Mouse (Mus musculus): ENCODE results near the gene Fam184b. TPM values are rescaled to one million over a fixed set of nuclear protein-coding genes. Genes with fewer than 3 reads are reported as not detected.

The Fam184b gene
- polyA plus RNA-seq, 1 experiment from 2014 or later: 6.7 TPM

DNA sequence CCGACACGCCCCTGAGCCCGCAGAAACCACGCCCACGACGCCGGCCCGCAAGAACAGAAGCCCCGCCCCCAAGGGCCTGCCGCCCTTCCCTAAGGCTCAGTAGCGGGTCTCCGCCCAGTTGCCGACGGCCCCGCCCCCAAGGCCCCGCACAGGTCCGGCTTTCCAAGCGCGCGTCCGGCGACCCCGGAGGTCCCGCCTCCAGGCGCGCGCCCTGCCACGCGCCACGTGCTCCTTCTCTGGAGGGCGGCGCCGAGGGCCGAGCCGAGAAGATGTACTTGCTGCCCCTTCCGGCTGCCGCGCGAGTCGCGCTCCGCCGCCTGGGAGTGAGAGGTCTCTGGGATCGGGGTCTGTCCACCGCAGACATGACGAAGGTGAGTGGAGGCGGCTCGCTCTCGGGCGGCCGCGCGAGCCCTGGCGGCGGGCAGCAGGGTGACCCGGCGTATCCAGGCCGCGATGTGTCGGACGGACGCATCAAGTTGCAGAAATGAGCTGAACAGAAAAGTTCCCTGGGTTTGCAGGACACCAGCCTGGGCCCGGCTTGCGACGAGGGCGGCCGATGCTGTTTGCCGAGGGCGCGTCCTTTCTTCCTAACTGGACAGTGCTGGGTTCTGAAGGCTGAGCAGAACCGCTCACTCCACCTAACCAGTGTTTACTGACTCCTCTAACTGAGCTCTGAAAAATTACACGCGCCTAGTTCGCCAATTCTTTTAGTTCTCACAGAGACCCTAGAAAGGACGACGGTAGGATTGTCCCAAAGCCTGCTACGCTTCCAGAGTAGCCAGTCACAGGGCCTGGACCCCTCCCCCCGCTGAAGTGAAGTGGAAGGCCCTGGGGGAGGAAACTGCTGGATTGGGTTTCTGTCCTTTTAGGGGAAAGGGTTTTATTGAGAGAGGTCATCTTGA, 146.0 kb downstream of the Fam184b start, which contains the start of gene Lap3:
Gene Lap3, plus strand, starts transcription at position 184 of the 902 bp plus-strand sequence.
- H3K4me1 ChIP-seq (replicated peaks; ENCODE audit: control insufficient read depth, insufficient read depth, low read length): peaks cover 11% of the 10 kb centered on the region; the same call in 1 of the 2 replicates
- H3K9me3 ChIP-seq (ENCODE audit: control insufficient read depth, low read length): no peaks in the 10 kb centered on the region
- ATAC-seq (ENCODE audit: low FRiP score) (peak; percentile 96), DNase-seq (ENCODE audit: low spot score) (peak; percentile 89)
- H3K27me3 ChIP-seq (ENCODE audit: control insufficient read depth, insufficient read depth, low read length): no peaks in the 10 kb centered on the region
- H3K36me3 ChIP-seq (replicated peaks; ENCODE audit: control insufficient read depth, insufficient read depth): peaks cover 6% of the 10 kb centered on the region; the same call in 1 of the 2 replicates
- peak within 1 kb of the TSS; percentile 80 for H3K4me2 ChIP-seq (replicated peaks)
- no peak within 1 kb of the TSS for H3K27ac ChIP-seq
- peak within 1 kb of the TSS; percentile 68 for H3K4me3 ChIP-seq (replicated peaks; ENCODE audit: low read length)
- peak within 1 kb of the TSS; percentile 82 for H3K9ac ChIP-seq
- WGBS: under 1% methylated on average over 78 of the region's 78 CpGs

DNA sequence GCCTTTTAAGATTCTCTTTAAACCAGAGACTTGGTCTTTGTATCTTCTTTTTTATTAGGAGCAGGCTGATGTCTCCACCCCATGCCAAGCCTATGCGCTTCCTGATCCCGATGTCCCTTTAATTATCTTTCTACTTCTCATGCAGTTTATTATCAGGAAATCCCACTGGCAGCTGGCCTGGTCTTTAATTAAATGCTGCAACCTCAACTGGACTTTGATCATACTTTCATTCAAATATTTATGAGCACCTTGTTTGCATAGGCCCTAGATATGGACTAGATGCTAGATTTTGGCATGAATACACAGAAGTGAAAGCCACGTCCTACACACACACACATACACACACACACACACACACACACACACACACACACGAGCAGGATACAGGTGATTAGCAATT, 147.6 kb downstream of the Fam184b start:
- Histone ChIP-seq H3K27me3 (ENCODE audit: control insufficient read depth, insufficient read depth, low read length) (no peaks in the 10 kb centered on the region), H3K4me1 (replicated peaks; ENCODE audit: control insufficient read depth, insufficient read depth, low read length) (peaks cover 11% of the 10 kb centered on the region; the same call in 1 of the 2 replicates), H3K36me3 (replicated peaks; ENCODE audit: control insufficient read depth, insufficient read depth) (no peaks in the 10 kb centered on the region; the same call in 1 of the 2 replicates), H3K4me3 (replicated peaks; ENCODE audit: low read length) (no peak overlapping the region), H3K27ac (no peak overlapping the region), H3K4me2 (replicated peaks) (no peak overlapping the region), H3K9me3 (ENCODE audit: control insufficient read depth, low read length) (no peaks in the 10 kb centered on the region), H3K9ac (no peak overlapping the region)
- ATAC-seq (ENCODE audit: low FRiP score) (no peak), DNase-seq (ENCODE audit: low spot score) (no peak)
- WGBS: 74% methylated on average over 4 of the region's 4 CpGs

DNA sequence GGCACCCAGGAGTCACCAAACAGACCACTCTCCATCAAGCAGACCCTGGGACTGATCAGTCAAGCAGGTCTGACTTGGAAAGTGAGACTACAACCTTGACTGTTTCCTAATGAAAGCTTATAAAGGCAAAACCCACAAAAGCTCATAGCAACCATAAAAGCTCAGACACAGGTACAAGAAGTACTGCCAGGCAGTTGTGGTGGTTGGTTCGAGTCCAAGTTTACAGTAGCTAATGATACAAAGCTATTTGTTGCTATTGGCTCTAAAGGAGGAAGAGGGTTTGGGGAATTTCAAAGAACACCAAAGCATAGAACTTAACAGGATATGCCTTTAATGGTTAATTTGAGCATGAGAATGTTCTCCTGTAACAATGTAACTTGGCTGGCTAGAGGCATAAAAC, 155.8 kb downstream of the Fam184b start:
- no peak overlapping the region for H3K4me3 ChIP-seq (replicated peaks; ENCODE audit: low read length)
- DNase-seq (ENCODE audit: low spot score) (no peak), ATAC-seq (ENCODE audit: low FRiP score) (no peak)
- no peak overlapping the region for H3K27ac ChIP-seq
- H3K36me3 ChIP-seq (replicated peaks; ENCODE audit: control insufficient read depth, insufficient read depth): no peaks in the 10 kb centered on the region
- no peak overlapping the region for H3K4me2 ChIP-seq (replicated peaks)
- WGBS: 92% methylated on average over 1 of the region's 1 CpGs
- H3K4me1 ChIP-seq (replicated peaks; ENCODE audit: control insufficient read depth, insufficient read depth, low read length): no peaks in the 10 kb centered on the region
- no peaks in the 10 kb centered on the region for H3K27me3 ChIP-seq (ENCODE audit: control insufficient read depth, insufficient read depth, low read length)
- no peak overlapping the region for H3K9ac ChIP-seq
- no peaks in the 10 kb centered on the region for H3K9me3 ChIP-seq (ENCODE audit: control insufficient read depth, low read length)

DNA sequence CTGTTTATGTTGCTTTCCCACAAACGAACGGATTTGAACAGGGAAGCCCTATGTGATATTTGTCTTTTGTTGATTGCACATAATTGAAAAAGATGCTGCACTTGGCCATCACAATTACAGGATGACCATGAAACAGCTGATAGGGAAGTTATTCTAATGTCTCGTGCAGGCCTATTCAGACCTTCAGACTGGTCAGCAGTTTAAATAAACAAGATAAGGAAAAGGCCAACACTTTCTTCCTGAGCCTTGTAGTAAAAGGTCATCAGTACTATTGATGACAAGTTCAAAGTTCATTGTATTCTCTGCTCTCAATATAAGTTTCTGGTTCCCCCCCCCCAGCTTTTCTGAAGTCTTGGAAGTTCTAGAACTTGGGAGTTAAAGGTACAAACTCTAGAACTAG, 156.8 kb downstream of the Fam184b start:
- no peaks in the 10 kb centered on the region for H3K27me3 ChIP-seq (ENCODE audit: control insufficient read depth, insufficient read depth, low read length)
- H3K9me3 ChIP-seq (ENCODE audit: control insufficient read depth, low read length): no peaks in the 10 kb centered on the region
- no peaks in the 10 kb centered on the region for H3K4me1 ChIP-seq (replicated peaks; ENCODE audit: control insufficient read depth, insufficient read depth, low read length)
- DNase-seq (ENCODE audit: low spot score) (no peak), ATAC-seq (ENCODE audit: low FRiP score) (no peak)
- H3K4me3 ChIP-seq (replicated peaks; ENCODE audit: low read length): no peak overlapping the region
- no peak overlapping the region for H3K9ac ChIP-seq
- no peak overlapping the region for H3K4me2 ChIP-seq (replicated peaks)
- no peaks in the 10 kb centered on the region for H3K36me3 ChIP-seq (replicated peaks; ENCODE audit: control insufficient read depth, insufficient read depth)
- WGBS: 80% methylated on average over 3 of the region's 3 CpGs
- no peak overlapping the region for H3K27ac ChIP-seq

DNA sequence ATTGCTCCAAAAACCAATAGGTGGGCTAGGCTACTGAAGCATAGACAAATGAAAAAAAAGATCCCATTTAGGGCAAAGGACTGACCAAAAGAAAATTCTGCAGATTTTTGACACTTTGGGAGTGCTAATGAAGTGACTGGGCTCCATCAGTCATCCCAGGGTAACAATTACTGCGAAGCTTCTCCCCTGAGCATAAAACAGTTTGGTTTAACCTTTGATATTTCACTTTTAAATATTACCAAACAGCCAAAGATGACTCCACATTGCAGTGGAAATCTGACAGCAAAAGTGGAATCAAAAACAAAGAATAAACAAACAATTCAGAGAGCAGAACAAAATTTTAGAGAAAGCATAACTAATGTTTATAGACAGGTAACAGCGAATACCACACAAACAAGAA, 158.3 kb downstream of the Fam184b start:
- Histone ChIP-seq H3K27me3 (ENCODE audit: control insufficient read depth, insufficient read depth, low read length) (no peaks in the 10 kb centered on the region), H3K27ac (no peak overlapping the region), H3K4me3 (replicated peaks; ENCODE audit: low read length) (no peak overlapping the region), H3K4me2 (replicated peaks) (no peak overlapping the region), H3K9me3 (ENCODE audit: control insufficient read depth, low read length) (no peaks in the 10 kb centered on the region), H3K9ac (no peak overlapping the region), H3K36me3 (replicated peaks; ENCODE audit: control insufficient read depth, insufficient read depth) (no peaks in the 10 kb centered on the region), H3K4me1 (replicated peaks; ENCODE audit: control insufficient read depth, insufficient read depth, low read length) (no peaks in the 10 kb centered on the region)
- no peak for ATAC-seq (ENCODE audit: low FRiP score)
- WGBS: 90% methylated on average over 2 of the region's 2 CpGs
- DNase-seq (ENCODE audit: low spot score): no peak

DNA sequence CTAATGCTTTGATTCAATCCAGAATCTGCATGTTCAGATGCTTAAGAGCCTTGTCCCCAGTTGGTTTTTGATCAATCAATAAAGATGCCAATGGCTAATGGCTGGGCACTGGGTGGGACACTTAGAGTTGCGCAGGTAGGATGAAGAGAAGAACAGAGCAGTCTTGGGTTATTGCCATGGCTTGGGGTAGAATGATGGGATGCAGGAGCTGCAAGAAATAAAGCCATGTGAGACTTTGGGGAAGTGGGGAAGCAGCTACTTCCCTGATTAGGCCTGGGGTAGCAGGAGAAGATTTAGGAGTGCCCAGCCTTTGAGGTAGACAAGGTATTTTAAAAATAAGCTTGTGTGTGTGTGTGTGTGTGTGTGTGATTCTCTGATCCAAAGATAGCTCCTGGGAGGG, 159.3 kb downstream of the Fam184b start:
- Histone ChIP-seq H3K9ac (no peak overlapping the region), H3K4me1 (replicated peaks; ENCODE audit: control insufficient read depth, insufficient read depth, low read length) (no peaks in the 10 kb centered on the region), H3K4me3 (replicated peaks; ENCODE audit: low read length) (no peak overlapping the region), H3K9me3 (ENCODE audit: control insufficient read depth, low read length) (no peaks in the 10 kb centered on the region), H3K27me3 (ENCODE audit: control insufficient read depth, insufficient read depth, low read length) (no peaks in the 10 kb centered on the region), H3K4me2 (replicated peaks) (no peak overlapping the region), H3K36me3 (replicated peaks; ENCODE audit: control insufficient read depth, insufficient read depth) (no peaks in the 10 kb centered on the region), H3K27ac (no peak overlapping the region)
- no peak for DNase-seq (ENCODE audit: low spot score)
- no peak for ATAC-seq (ENCODE audit: low FRiP score)
- 90% methylated on average over 1 of the region's 1 CpGs for WGBS

Other genes starting within 250 kb of the Fam184b start
- gene Qdpr, start 189.4 kb downstream of the Fam184b start, polyA plus RNA-seq (2014; fragmentation: Nextera tagmentation; extraction: Ambion mirVana): 96.6 and 105 TPM in 2 replicates
- gene Clrn2, start 185.9 kb downstream of the Fam184b start, polyA plus RNA-seq (2014; fragmentation: Nextera tagmentation; extraction: Ambion mirVana): 0.22 and 0.35 TPM in 2 replicates
- gene Lap3, start 146.2 kb downstream of the Fam184b start, polyA plus RNA-seq (2014; fragmentation: Nextera tagmentation; extraction: Ambion mirVana): 35.3 and 38.6 TPM in 2 replicates
- gene Med28, start 119.4 kb downstream of the Fam184b start, polyA plus RNA-seq (2014; fragmentation: Nextera tagmentation; extraction: Ambion mirVana): 251 and 253 TPM in 2 replicates
- 7.9 and 9.5 TPM in 2 replicates for gene Ncapg, start 30.3 kb upstream of the Fam184b start, polyA plus RNA-seq (2014; fragmentation: Nextera tagmentation; extraction: Ambion mirVana)
- 62.9 and 63.6 TPM in 2 replicates for gene Lcorl, start 218.0 kb upstream of the Fam184b start, polyA plus RNA-seq (2014; fragmentation: Nextera tagmentation; extraction: Ambion mirVana)

Measured in hindbrain, embryonic 14.5 days (tissue).